Comparison of ENCODE assay signal across 32 mouse cellular contexts in genomic region chr13:92025124-92025523, GRCm38 (mm10).
"Had no signal": no experiment of that assay in that cellular context is flagged by ENCODE, and none has a peak within 500 bp of the region (broad histone marks: within the 10 kb centered on the region; RNA-seq: fewer than 3 reads in every experiment).

No protein-coding gene starts in this region.

- H3K9ac ChIP-seq: limb, embryonic 12.5 days; limb, embryonic 13.5 days; limb, embryonic 15.5 days; liver, embryonic 12.5 days; liver, embryonic 13.5 days; liver, embryonic 14.5 days; liver, embryonic 15.5 days; liver, postnatal 0 days; lung, embryonic 14.5 days; lung, embryonic 15.5 days; midbrain, embryonic 12.5 days; midbrain, embryonic 13.5 days; midbrain, embryonic 15.5 days; neural tube, embryonic 12.5 days had no signal

- ATAC-seq: liver, embryonic 12.5 days; liver, postnatal 0 days; lung, postnatal 0 days; midbrain, embryonic 13.5 days; midbrain, embryonic 15.5 days; midbrain, embryonic 16.5 days had no signal

- H3K36me3 ChIP-seq: limb, embryonic 10.5 days; limb, embryonic 12.5 days; limb, embryonic 13.5 days; limb, embryonic 15.5 days; liver, embryonic 12.5 days; liver, embryonic 13.5 days; liver, embryonic 15.5 days; lung, embryonic 15.5 days; midbrain, embryonic 10.5 days; midbrain, embryonic 12.5 days; midbrain, embryonic 13.5 days; midbrain, embryonic 15.5 days; neural tube, embryonic 12.5 days had no signal

- H3K4me3 ChIP-seq: left cerebral cortex, adult 2 months; limb, embryonic 10.5 days; limb, embryonic 12.5 days; limb, embryonic 13.5 days; limb, embryonic 15.5 days; liver, embryonic 12.5 days; liver, embryonic 13.5 days; liver, embryonic 15.5 days; lung, embryonic 15.5 days; megakaryocyte, embryonic 14.5 days; midbrain, embryonic 10.5 days; midbrain, embryonic 12.5 days; midbrain, embryonic 13.5 days; midbrain, embryonic 15.5 days; myocyte; neural tube, embryonic 12.5 days had no signal

- H3K4me2 ChIP-seq: limb, embryonic 12.5 days; limb, embryonic 13.5 days; limb, embryonic 15.5 days; liver, embryonic 11.5 days; liver, embryonic 12.5 days; liver, embryonic 13.5 days; liver, embryonic 15.5 days; lung, embryonic 14.5 days; lung, embryonic 15.5 days; midbrain, embryonic 12.5 days; midbrain, embryonic 13.5 days; midbrain, embryonic 15.5 days; neural tube, embryonic 12.5 days had no signal

- H3K27me3 ChIP-seq: limb, embryonic 12.5 days; limb, embryonic 13.5 days; limb, embryonic 15.5 days; liver, embryonic 12.5 days; liver, embryonic 13.5 days; liver, embryonic 15.5 days; lung, embryonic 15.5 days; megakaryocyte, embryonic 14.5 days; midbrain, embryonic 12.5 days; midbrain, embryonic 13.5 days; midbrain, embryonic 15.5 days; neural tube, embryonic 12.5 days had no signal

- H3K9me3 ChIP-seq: limb, embryonic 10.5 days; limb, embryonic 12.5 days; limb, embryonic 13.5 days; limb, embryonic 15.5 days; liver, embryonic 12.5 days; liver, embryonic 13.5 days; liver, embryonic 15.5 days; lung, embryonic 15.5 days; midbrain, embryonic 10.5 days; midbrain, embryonic 12.5 days; midbrain, embryonic 13.5 days; midbrain, embryonic 15.5 days; neural tube, embryonic 12.5 days had no signal

- H3K4me1 ChIP-seq: limb, embryonic 10.5 days; limb, embryonic 12.5 days; liver, embryonic 12.5 days; liver, embryonic 13.5 days; liver, embryonic 15.5 days; lung, embryonic 15.5 days; midbrain, embryonic 10.5 days; midbrain, embryonic 12.5 days; midbrain, embryonic 13.5 days; midbrain, embryonic 15.5 days; neural tube, embryonic 12.5 days had no signal

- DNase-seq: left cerebral cortex, postnatal 4 days; liver; liver, embryonic 13.5 days; liver, postnatal 0 days; lung, adult 18-20 months; lung, adult 2 months; lung, embryonic 14.5 days; lung, postnatal 10 days; lung, postnatal 14 days; lung, postnatal 36 days; lung, postnatal 4 days; midbrain, embryonic 14.5 days had no signal

- H3K27ac ChIP-seq: left cerebral cortex, adult 2 months; limb, embryonic 10.5 days; limb, embryonic 12.5 days; limb, embryonic 13.5 days; limb, embryonic 15.5 days; liver, embryonic 12.5 days; liver, embryonic 13.5 days; liver, embryonic 14.5 days; liver, embryonic 15.5 days; lung, embryonic 15.5 days; macrophage; midbrain, embryonic 10.5 days; midbrain, embryonic 12.5 days; midbrain, embryonic 13.5 days; midbrain, embryonic 15.5 days; neural tube, embryonic 12.5 days had no signal
